Mouse (Mus musculus) ZHBTc4 (cell line): ENCODE measurements at regions not wholly inside any gene's neighbourhood (a gene's known extent, or its start where the extent isn't known, plus 50 kb on each side); places are given as distances from the start of the nearest gene placed in this dataset.

Experiments
- DNase-seq: peaks from one replicate; pipeline ENCODE4 v3.0.0-alpha.2; 2011; ENCODE audit warnings: low read depth, low spot score

DNA sequence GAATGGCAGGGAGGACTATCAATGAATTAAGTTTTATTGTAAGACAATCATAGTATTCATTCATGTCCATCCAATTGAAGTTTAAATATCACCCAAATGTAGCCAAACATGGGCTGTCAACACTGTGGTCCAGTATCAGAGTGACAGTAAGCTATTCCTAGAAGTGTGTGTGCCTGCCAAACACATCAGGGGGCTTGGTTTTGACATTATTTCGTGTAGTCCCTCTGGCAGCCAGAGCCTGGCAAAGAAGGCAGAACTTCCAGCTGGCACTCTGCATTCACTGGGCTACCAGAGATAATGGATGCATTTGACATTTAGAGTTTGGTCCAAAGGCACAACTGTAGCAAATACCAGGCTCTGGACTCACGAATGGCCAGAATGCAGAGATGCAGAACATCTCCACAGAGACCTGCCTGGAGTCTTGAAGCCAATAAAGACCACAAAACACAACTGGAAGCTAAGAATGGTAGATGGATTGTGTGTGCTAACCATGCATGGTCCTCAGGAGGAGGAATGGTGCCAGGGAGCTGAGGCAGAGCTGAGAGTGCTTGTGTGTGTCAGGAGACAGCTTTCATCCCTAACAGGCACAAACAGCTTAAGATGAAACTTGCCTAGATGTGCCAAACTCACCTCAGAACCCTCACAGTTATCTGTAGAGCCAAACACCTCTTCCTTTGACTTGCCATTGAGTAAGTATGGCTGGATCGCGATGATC is 210.9 kb downstream of the Lrig3 start:
- no peak for DNase-seq

DNA sequence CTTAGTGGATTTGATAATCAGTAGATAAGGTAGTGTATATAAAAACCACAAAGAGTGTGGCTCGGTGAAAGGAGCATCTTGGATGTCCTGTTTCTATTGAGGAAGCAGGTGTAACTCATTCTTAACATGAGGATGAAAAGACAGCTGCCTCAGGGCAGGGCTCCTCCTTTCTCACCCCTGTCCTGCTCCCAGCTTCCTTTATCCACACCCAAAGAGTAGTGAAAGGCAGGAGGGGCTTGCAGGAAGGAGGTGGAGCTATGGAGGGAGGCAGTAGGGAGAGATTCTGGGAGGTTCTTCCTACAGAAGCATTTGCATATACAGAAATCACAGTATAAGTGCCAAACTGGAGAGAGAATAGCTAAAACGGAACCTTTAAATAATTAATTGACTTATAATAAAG is 216.4 kb downstream of the Lrig3 start:
- DNase-seq = peak; percentile 76

GRCm38 (mm10) chr10:126183961-126184360 is 218.0 kb downstream of the Lrig3 start:
- DNase-seq = peak; percentile 65

- DNase-seq = no peak
These were observed 219.4 kb downstream of the Lrig3 start for GRCm38 (mm10) chr10:126185410-126185809.

GRCm38 (mm10) chr10:126186086-126186485 is 220.1 kb downstream of the Lrig3 start:
- DNase-seq = no peak

- DNase-seq = no peak
These were observed 223.0 kb downstream of the Lrig3 start for GRCm38 (mm10) chr10:126189001-126189400.
